Mouse (Mus musculus) kidney, adult 2 months (tissue): ENCODE measurements around the gene Zfp62.

Source experiments
- CTCF ChIP-seq: fragments of 200-500 bp; conservative IDR thresholded peaks from 2 replicates; pipeline ENCODE4 v1.5.1; 2011; ENCODE audit warnings: low read depth, mild to moderate bottlenecking, control low read depth, low read length, moderate library complexity, mixed read lengths; ENCODE audit not compliant: insufficient read depth, insufficient read length
- POLR2A ChIP-seq: fragments of 200-500 bp; IDR thresholded peaks from one replicate; pipeline ENCODE4 v1.6.1; 2011; ENCODE audit warnings: low read depth, low read length, control low read depth

- TF ChIP-seq CTCF (no peak), POLR2A (peak; percentile 4)
Observed at GRCm38 (mm10) chr11:49203771-49204497, 842 bp downstream of the Zfp62 start.
